Mouse (Mus musculus) kidney, postnatal 36 days (tissue): ENCODE measurements around the gene Rtbdn.

ENCODE experiments used
- DNase-seq, 2 experiments: peaks; one replicate each; pipeline ENCODE4 v3.0.0; 2021 to 2022; ENCODE audit warnings: mixed read lengths in 2 of 2

The Rtbdn gene

GRCm38 (mm10) chr8:84925557-84925956 lies 21.2 kb upstream of the Rtbdn start:
- no peak for DNase-seq

GRCm38 (mm10) chr8:84927513-84927912 lies 19.3 kb upstream of the Rtbdn start:
- DNase-seq, result no peak

- DNase-seq, result peak; percentile 62 to 88
Measured at GRCm38 (mm10) chr8:84928456-84929306, 18.1 kb upstream of the Rtbdn start.

DNA sequence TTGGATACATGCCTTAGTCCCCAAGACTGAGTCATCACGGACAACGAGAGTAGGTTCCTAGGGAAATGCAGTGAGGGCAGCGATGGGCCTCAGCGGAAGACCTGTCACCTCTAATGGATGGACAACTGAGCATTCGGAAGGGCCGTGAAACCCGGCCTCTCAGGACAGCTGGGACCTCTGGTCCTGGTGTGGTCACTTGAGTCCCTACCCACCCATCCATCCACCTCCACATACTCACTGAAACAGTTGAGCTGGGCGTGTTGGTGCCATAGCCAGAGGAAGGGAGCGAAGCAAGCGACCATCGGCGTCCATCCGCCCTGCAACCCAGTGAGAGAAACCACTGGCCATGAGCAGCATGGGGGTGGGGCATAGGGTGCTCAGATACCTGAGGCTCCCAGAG lies 16.2 kb upstream of the Rtbdn start:
- no peak for DNase-seq

- DNase-seq, result no peak
Measured at GRCm38 (mm10) chr8:84933767-84934559, 12.8 kb upstream of the Rtbdn start.

- no peak for DNase-seq
Measured at GRCm38 (mm10) chr8:84934860-84935259, 11.9 kb upstream of the Rtbdn start.

GRCm38 (mm10) chr8:84935489-84935888 lies 11.3 kb upstream of the Rtbdn start:
- DNase-seq, result no peak

DNA sequence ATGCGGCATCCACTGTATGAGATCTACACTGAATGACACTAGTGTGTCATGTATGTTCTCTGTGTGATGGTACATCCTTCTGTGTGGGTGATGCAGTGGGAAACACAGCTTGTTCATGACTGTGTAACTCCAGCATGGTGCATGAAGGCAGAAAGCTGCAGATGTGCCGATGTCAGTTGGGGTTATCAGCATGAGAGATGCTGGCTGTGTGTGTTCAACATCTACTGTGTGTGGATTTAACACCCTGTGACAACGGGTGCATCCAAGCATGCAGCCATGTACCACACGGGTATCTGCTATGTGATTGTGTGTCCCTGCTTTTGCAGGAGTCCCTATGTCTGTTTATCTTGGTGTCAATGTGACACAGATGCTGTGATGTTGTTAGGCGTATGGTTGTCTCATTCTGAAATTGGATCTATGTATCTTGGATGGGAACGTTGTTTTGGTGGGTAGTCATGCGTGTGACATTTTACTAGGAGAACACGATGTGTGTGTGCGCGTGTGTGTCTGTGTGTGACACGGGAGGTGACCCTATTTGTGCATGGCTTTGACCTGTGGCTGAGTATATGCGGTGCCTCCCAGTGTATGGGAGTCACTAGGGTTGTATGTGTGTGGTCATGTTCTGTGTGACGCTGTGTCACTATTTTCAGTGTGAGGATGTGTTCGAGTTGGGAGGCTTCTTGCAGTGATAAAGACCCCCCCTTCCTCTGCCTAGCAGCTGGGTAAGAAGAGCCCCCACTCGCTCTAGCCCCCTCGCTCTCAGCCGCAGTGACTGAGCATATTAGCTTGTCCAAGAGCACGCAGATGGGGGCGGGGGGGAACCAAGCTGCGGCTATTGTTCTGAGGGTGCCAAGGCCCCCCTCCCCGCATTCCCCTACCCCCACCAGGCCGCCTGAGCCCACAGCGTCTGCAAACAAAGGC lies 10.5 kb upstream of the Rtbdn start:
- DNase-seq, result no peak

DNA sequence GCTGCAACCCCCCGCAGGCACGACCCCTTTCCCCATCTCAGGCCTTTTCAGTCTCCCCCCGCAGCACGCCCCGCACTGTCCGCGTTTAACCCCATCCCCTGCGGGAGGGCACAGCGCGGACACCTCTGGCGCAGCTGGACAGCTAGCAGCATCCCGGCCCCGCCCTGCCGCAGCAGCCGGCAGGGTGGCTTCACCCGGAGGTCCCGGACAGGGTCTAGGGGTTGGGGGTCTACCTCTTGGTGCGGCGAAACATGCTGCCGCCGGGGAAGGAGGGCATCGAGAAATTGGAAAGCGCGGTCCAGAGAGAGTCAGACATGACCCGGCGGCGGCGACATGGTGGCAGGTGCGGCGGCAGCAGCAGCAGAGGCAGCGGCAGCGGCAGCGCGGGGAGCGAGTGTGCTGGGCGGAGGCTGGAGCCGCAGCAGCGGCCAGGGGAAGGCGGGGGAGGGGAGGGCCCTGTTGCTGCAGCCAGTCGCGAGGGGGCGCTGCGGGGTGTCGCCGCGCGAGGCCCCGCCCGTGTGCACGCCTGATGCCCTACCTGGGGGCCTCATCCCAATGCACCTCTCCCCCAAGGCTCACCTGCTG lies 9.7 kb upstream of the Rtbdn start, which contains the start of gene Mast1:
Gene Mast1, minus strand, starts transcription at position 398 of the 585 bp plus-strand sequence.
- DNase-seq, result peak; percentile 28 to 83

DNA sequence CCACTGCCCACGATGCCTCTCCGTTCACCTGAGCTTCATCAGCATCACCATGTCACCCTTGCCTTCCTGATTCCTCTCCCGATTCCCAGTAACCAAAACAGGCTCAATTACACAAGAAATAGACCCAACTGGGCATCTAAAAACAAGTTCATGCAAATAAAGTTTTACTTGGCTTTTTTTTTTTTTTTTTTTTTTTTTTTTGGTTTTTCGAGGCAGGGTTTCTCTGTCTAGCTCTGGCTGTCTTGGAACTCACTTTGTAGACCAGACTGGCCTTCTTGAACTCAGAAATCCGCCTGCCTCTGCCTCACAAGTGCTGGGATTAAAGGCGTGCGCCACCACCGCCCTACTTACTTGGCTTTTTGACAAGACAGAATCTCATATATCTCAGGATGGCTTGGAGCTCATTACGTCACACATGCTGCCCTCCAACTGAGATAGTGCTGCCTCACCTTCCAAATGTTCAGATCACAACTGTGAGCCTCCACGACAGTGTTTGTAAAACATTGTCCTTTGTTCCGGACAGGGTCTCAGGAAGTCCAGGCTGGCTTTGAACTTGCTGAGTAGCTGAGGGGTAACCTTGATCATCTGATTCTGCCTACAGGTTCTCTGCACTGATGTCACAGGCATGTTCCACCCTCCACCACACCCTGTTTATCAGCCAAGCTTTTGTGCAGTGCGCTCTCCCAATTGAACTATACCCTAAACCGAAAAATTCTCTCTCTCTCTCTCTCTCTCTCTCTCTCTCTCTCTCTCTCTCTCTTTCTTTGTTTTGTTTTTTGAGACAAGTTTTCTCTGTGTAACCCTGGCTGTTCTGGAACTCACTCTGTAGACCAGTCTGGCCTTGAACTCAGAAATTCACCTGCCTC lies 8.9 kb upstream of the Rtbdn start:
- DNase-seq, result no peak

GRCm38 (mm10) chr8:84943699-84944098 lies 3.1 kb upstream of the Rtbdn start:
- DNase-seq, result no peak

DNA sequence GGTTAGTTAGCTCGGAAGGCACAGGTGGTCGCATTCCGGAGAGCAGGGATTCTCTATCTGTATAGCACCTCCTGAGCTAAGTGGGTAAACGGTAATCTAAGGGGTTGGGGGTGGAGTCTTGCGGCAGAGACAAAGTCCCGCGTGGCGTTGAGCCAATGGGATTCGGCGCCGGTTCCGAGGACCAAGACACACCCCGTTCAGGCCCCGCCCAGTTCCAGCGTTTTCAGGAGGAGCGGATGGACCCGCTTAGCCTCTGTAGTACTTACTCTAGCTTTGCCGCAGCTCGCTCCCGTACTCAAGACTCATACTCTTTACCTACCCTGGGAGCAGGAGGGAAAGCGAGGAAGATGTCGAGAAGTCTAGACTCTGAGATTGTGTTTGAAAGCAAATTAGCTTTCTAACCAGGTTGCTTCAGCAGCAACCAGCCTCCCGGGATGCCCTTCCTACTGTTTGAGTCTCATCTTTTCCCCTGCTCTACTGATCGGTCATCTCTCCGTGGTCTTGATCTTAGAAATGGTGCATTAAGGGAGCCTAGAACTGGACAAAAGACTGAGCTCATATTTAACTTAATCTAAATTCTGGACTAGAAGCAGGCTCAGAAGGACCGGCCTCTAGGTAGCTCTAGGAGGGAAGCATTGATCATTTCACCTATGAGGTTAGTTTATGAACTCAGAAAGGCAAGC lies 2.2 kb upstream of the Rtbdn start:
- DNase-seq, result peak; percentile 41 to 62

DNA sequence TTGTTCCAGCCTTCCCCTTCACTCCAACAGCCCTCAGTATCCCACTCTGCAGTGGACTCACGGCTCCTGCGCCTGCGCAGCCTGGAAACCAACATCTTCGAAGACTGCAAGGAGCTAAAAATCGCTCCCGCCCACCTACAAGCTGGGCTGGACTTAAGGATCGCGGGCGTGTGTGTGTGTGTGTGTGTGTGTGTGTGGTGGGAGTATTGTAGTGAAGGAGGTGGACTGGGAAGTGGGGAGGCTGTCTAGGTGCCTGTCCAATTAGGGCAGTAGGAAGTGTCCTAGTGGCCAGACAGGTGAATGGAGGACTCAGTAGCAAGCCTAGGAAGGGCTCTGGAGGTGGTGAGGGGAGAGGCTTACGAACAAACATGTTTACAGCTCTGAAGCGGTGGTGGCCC lies 1.6 kb upstream of the Rtbdn start:
- no peak for DNase-seq

- no peak for DNase-seq
Measured at GRCm38 (mm10) chr8:84945633-84946527, 911 bp upstream of the Rtbdn start.

- peak; percentile 41 to 80 for DNase-seq
Measured at GRCm38 (mm10) chr8:84947241-84947545, 402 bp downstream of the Rtbdn start.

DNA sequence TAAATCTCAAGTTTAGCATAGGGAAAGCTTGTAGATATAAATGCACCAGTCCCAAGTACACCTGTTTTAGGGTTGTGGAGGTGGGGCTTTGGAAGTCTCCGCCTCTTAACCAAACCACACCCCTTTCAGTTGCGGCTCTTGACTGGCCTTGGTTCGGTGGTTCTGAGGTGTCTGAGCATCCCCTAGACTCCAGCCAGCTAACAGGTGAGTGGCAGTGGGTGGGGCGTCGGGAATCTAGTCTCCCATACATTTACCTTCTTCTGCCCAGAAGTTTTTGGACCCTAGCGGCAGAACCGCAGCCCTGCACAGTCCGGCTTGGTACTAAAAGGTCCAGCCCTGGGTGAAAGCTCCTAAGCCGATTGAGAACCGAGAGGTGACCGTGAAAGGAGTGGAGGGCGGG lies 3.0 kb downstream of the Rtbdn start:
- no peak for DNase-seq

- DNase-seq, result peak; percentile 53 to 76
Measured at GRCm38 (mm10) chr8:84952612-84953255, 5.9 kb downstream of the Rtbdn start.

- DNase-seq, result peak in 1 of 2 experiments; percentile 85
Measured at GRCm38 (mm10) chr8:84956768-84957167, 10.0 kb downstream of the Rtbdn start.

DNA sequence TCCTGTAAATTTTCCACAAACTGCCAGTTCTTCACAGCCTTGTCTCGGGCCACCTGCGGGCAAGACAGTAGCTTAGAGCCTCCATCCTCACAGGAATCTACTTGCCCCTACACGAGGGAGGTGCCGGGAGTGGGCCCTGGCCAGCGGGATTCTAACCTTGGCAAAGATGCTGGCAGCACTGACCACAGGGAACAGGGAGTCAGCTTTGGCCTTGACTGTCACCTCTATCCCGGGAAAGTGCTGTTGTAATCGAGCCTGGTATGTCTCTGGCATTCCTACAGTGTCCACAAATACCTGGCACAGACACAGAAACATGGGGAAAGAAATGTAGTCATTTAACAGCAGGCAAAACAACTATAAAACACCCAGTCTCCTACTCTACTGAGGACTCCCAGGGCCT lies 13.0 kb downstream of the Rtbdn start:
- DNase-seq, result no peak
